Mouse (Mus musculus) midbrain, embryonic 15.5 days (tissue): ENCODE data around the gene Stkld1. TPM values are rescaled to one million over a fixed set of nuclear protein-coding genes. Genes with fewer than 3 reads are reported as not detected.

Experiments used
- ATAC-seq: fragments of 200-750 bp; cut with Nextera tagmentation; replicated peaks from 2 replicates; pipeline ENCODE4 v1.8.0; 2017; ENCODE audit warnings: moderate TSS enrichment
- H3K27ac ChIP-seq: fragments of 300-500 bp; sonication (generic); 2 replicates; pipeline ENCODE4 v1.5.1; 2015; ENCODE audit warnings: mild to moderate bottlenecking, inconsistent platforms
- H3K27me3 ChIP-seq: fragments of 300-500 bp; sonication (generic); replicated peaks from 2 replicates; pipeline ENCODE4 v1.6.1; 2015; ENCODE audit warnings: inconsistent platforms
- H3K36me3 ChIP-seq: fragments of 300-500 bp; sonication (generic); replicated peaks from 2 replicates; pipeline ENCODE4 v1.6.1; 2015; ENCODE audit warnings: inconsistent platforms
- H3K4me1 ChIP-seq: fragments of 300-500 bp; sonication (generic); 2 replicates; pipeline ENCODE4 v1.6.1; 2015; ENCODE audit warnings: inconsistent platforms
- H3K4me2 ChIP-seq: fragments of 300-500 bp; sonication (generic); 2 replicates; pipeline ENCODE4 v1.6.1; 2015; ENCODE audit warnings: inconsistent platforms, mild to moderate bottlenecking, moderate library complexity
- H3K4me3 ChIP-seq: fragments of 300-500 bp; sonication (generic); 2 replicates; pipeline ENCODE4 v1.5.1; 2015; ENCODE audit warnings: mild to moderate bottlenecking, inconsistent platforms
- H3K9ac ChIP-seq: fragments of 300-500 bp; sonication (generic); 2 replicates; pipeline ENCODE4 v1.6.1; 2015; ENCODE audit warnings: mild to moderate bottlenecking, inconsistent platforms
- H3K9me3 ChIP-seq: fragments of 300-500 bp; sonication (generic); 2 replicates; pipeline ENCODE4 v1.6.1; 2016; ENCODE audit warnings: inconsistent platforms
- WGBS: fragments of 180-500 bp; shearing (Covaris S2); methylation state at CpG from one replicate; pipeline ENCODE4 v1.1.7; 2015; ENCODE audit warnings: mixed read lengths; 5-methylcytosine and 5-hydroxymethylcytosine counted together
- polyA plus RNA-seq: library from polyadenylated mRNA; unstranded; fragments of >200 nt; fragmentation: Nextera tagmentation; extraction: Ambion mirVana; gene quantifications from 2 replicates; pipeline ENCODE4 v1.2.1, GENCODE M21; 2015

Stkld1 gene
- polyA plus RNA-seq, 1 experiment from 2014 or later, result 0.54 TPM

DNA sequence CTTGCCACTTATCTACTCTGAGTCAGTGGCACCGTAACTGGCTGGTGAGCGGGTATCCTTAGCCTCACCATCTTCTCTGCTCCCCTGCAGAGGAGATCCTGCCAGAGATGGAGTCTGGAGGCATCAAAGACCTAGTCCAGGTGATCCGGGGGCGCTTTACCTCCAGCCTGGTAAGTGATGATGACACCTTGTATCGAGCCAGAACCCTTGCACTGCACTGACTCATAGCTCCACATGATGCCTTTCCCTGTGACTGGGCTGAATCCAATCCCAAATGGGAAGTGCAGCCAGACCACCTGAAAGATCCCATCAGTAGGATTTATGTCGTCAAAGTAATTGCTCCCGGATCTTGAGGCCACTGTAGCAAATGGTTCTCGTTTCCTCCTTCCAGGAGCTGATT is 19.0 kb downstream of the Stkld1 start:
- Histone ChIP-seq H3K4me1 (no peaks in the 10 kb centered on the region), H3K27me3 (no peaks in the 10 kb centered on the region), H3K36me3 (peaks cover 52% of the 10 kb centered on the region), H3K4me2 (no peak overlapping the region), H3K4me3 (no peak overlapping the region), H3K27ac (no peak overlapping the region), H3K9me3 (no peaks in the 10 kb centered on the region), H3K9ac (no peak overlapping the region)
- no peak for ATAC-seq
- 94% methylated on average over 8 of the region's 8 CpGs for WGBS

DNA sequence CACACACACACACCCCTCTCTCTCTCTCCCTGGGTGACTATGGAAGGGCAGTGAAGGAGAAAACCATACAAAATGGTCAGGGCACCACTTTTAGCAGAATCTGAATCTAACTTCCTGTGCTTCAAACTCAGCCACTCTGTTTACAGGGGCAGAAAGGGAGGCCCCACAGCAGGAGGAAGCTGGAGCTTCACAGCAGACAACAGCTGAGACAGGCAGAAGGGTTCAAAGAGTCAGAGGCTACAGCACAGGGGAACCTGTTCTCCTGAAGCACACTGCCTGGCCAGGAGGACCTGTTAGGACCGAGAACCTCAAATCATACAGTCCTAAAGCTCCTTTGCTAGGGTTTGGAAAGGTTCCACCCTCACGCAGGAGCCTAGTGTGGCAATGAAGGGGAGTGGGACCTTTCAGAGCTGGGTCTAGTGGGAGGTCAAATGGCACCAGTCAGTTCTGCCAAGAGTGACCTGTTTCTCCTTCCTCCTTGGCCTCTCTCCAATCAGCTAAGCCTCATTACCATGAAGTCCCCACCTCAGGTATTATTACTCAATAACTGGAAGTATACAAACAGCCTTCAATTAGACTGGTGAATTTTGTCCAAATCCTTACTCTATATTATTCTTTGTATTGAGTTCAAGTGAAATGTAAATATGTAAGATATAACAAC is 21.0 kb downstream of the Stkld1 start:
- Histone ChIP-seq H3K9ac (no peak overlapping the region), H3K27me3 (no peaks in the 10 kb centered on the region), H3K9me3 (no peaks in the 10 kb centered on the region), H3K36me3 (peaks cover 56% of the 10 kb centered on the region), H3K4me2 (no peak overlapping the region), H3K4me3 (no peak overlapping the region), H3K4me1 (no peaks in the 10 kb centered on the region), H3K27ac (no peak overlapping the region)
- ATAC-seq, result no peak
- 93% methylated on average over 2 of the region's 2 CpGs for WGBS

DNA sequence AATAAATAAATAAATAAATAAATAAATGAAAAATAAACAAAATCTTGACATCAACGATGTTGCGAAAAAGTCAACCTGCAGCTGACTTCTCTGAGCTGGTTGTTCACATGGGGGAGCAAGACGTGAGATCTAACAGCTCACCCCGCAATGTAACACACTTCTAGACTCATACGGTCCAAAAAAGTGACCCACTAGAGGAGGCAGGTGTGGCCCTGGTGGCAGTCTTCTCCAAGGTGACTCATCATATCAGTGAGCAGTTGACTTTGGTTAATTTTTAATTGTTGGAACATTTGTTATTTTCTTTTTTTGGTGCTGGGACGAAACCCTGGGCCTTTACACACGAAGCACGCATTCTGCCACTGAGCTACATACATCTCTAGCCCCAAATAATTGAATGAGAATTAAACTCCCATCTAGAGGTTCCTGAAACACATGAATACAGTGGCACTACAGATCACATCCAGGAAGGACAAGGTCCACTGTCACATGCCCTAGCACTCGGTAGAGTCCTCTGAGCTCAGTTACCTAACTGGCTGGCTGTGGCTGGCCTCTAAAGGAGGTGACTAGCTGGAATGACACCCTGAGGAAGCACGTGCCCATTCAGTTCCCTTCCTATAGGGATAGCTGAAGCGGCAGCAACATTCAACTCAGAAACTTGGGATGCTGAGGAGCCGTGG is 23.1 kb downstream of the Stkld1 start:
- Histone ChIP-seq H3K4me1 (peaks cover 17% of the 10 kb centered on the region), H3K9ac (no peak overlapping the region), H3K27ac (no peak overlapping the region), H3K9me3 (no peaks in the 10 kb centered on the region), H3K4me3 (no peak overlapping the region), H3K27me3 (no peaks in the 10 kb centered on the region), H3K4me2 (no peak overlapping the region), H3K36me3 (peaks cover 58% of the 10 kb centered on the region)
- ATAC-seq, result no peak
- 94% methylated on average over 12 of the region's 12 CpGs for WGBS

DNA sequence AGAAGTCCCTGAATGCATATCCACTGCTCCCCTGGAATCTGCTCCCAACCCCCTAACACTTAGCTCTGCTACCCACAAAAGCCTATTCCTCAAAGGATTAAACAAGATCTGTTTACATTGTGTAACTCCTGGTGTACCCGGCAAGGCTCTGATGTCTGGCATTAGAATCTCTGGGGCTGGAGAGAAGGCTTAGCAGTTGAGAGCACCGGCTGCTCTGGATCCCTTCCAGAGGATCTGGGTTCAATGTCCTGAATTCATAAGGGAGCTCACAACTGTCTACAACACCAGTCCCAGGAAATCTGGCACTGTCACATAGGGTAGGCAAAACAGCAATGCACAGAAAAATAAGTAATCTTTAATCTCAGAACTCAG is 23.6 kb downstream of the Stkld1 start:
- no peaks in the 10 kb centered on the region for H3K9me3 ChIP-seq
- no peak overlapping the region for H3K27ac ChIP-seq
- 84% methylated on average over 2 of the region's 2 CpGs for WGBS
- H3K4me3 ChIP-seq, result no peak overlapping the region
- ATAC-seq, result no peak
- H3K36me3 ChIP-seq, result peaks cover 53% of the 10 kb centered on the region
- H3K4me2 ChIP-seq, result no peak overlapping the region
- no peak overlapping the region for H3K9ac ChIP-seq
- no peaks in the 10 kb centered on the region for H3K27me3 ChIP-seq
- peaks cover 21% of the 10 kb centered on the region for H3K4me1 ChIP-seq

DNA sequence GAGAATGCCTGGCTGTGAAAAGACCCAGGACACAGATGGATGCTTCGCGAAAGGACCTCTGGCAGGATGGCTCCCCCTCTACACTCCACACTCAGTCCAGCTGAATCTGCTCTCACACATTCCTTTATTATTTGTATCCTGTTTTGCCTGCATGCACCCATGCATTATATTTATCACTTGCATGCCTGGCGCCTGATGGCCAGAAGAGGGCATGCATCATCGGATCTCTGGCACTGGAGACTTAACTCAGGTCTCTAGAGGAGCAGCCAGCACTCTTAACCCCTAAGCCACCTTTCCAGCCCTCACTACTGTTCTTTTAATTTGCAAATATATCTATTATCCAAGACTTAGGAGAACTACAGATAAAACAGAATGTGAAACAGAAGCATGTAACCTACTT is 26.9 kb downstream of the Stkld1 start:
- Histone ChIP-seq H3K36me3 (peaks cover 23% of the 10 kb centered on the region), H3K4me1 (peaks cover 38% of the 10 kb centered on the region), H3K9ac (no peak overlapping the region), H3K9me3 (no peaks in the 10 kb centered on the region), H3K27ac (no peak overlapping the region), H3K27me3 (no peaks in the 10 kb centered on the region), H3K4me2 (no peak overlapping the region), H3K4me3 (no peak overlapping the region)
- WGBS, result 79% methylated on average over 4 of the region's 4 CpGs
- ATAC-seq, result no peak

DNA sequence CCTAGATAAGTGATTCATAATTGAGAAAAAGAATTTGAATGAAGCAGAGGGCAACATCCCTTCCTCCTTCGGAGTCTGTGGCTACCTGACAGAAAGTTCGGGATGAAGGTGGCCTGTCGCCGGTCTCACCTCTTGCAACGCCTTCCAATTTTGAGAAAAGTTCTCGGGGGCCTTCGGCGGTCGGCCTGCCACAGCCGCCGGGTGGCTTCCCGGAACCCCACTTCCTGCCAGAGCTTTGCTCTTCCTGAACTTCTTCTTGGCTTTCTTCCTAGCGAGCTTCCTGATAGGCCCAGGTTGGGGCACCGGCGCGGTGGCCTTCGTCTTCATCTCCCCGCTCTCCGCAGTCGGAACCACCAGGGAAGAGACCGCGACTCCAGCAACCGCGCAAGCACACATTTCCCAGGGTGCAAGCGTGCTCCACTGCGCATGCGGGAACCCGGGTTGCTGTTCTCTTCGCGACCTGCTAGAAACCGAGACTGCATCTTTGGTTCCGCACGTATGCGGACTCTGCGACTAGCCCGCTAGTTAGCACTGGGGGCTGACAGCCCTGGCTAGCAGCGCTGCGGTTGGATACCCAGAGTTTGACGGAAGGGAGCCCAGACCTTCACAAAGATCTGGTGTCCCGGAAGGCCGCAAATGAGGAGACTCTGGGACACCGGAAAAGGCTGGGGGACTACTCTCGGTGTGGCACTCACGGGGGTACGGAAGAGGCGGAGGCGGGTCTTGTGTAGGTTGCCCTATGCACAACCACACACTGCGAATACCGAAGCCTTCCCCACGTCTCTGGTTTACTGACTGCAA is 30.3 kb downstream of the Stkld1 start, which contains the start of gene Rexo4:
TSS of gene Rexo4 (minus strand) at position 464 of the 801 bp plus-strand sequence.
- no peaks in the 10 kb centered on the region for H3K27me3 ChIP-seq
- H3K36me3 ChIP-seq, result peaks cover 5% of the 10 kb centered on the region
- peak; percentile 98 for ATAC-seq
- H3K4me3 ChIP-seq, result peak within 1 kb of the TSS; percentile 90
- no peaks in the 10 kb centered on the region for H3K9me3 ChIP-seq
- H3K9ac ChIP-seq, result peak within 1 kb of the TSS; percentile 92
- H3K27ac ChIP-seq, result peak within 1 kb of the TSS; percentile 99
- WGBS, result under 1% methylated on average over 50 of the region's 50 CpGs
- H3K4me1 ChIP-seq, result peaks cover 38% of the 10 kb centered on the region
- peak within 1 kb of the TSS; percentile 68 for H3K4me2 ChIP-seq

DNA sequence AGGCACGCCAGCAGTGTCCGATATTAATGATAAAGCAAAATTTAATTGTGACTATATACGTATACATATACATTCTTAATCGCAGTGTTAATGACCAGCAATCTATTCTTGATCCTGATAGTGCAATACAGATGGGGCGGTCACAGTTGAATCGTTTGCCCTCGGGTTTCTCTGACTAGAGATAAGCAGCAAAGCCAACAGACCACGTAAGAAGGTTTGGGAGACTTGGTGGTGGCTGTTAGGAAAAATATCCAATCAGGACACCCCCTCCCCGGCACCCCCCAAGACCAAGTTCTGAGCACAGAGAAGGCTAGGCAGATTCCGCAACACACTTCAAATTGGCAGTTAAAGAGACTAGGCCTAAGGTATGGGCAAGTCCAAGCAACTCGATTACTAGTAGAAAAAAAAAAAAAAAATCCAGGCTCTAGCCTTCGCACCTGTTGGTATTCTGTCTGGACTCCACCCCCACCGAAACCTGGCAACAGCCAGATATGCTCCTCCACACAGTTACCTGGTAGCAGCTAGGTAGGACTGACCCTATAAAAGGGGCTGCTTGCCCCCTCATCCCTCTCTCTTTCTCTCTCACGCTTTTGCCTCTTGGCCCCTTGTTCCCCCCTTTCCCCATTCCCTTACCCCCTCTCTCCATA is 31.0 kb downstream of the Stkld1 start:
- peaks cover 3% of the 10 kb centered on the region for H3K36me3 ChIP-seq
- 16% methylated on average over 14 of the region's 14 CpGs for WGBS
- H3K4me3 ChIP-seq, result peak overlapping the region; percentile 90
- peak overlapping the region; percentile 99 for H3K27ac ChIP-seq
- ATAC-seq, result peak; percentile 4
- H3K9me3 ChIP-seq, result no peaks in the 10 kb centered on the region
- H3K27me3 ChIP-seq, result no peaks in the 10 kb centered on the region
- H3K9ac ChIP-seq, result peak overlapping the region; percentile 92
- peak overlapping the region; percentile 68 for H3K4me2 ChIP-seq
- H3K4me1 ChIP-seq, result peaks cover 38% of the 10 kb centered on the region

DNA sequence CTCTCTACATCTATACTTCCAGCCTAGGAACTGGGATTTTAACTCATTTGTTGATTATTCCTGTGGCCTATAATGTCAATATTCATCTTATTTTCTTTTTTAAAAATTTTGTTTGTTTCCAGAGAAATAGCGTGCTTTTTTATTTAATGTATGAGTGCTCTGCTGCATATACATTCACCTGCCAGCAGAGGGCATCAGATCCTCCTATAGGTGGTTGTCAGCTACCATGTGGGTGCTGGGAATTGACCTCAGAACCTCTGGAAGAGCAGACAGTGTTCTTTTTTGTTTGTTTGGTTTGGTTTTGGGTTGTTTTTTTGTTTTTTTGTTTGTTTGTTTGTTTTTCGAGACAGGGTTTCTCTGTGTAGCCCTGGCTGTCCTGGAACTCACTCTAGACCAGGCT is 33.4 kb downstream of the Stkld1 start:
- H3K27me3 ChIP-seq, result no peaks in the 10 kb centered on the region
- H3K27ac ChIP-seq, result no peak overlapping the region
- 80% methylated on average over 2 of the region's 2 CpGs for WGBS
- no peaks in the 10 kb centered on the region for H3K36me3 ChIP-seq
- ATAC-seq, result no peak
- no peaks in the 10 kb centered on the region for H3K9me3 ChIP-seq
- no peak overlapping the region for H3K9ac ChIP-seq
- no peak overlapping the region for H3K4me3 ChIP-seq
- peaks cover 19% of the 10 kb centered on the region for H3K4me1 ChIP-seq
- H3K4me2 ChIP-seq, result no peak overlapping the region

DNA sequence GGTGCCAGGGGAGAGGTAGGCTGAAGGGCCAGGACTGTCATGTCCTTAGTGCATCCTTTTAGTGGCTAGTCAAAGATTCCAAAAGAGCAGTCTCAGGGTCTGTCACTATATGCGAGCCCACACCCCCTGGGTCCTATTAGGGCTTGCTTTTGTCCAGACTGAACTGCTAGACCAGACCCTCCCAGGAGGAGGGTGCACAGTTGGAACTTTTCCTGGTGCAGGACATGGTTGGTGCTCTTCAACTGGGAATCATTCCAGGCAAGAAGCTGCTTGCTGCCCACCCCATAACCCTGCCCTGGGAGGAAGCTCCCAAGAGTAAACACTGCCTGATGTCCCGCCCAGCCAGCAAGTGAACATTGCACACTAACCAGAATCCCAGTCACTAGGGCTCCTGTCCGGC is 39.3 kb downstream of the Stkld1 start, which contains the start of gene Adamts13:
TSS of gene Adamts13 (plus strand) at position 301 of the 400 bp plus-strand sequence.
- WGBS, result 78% methylated on average over 3 of the region's 3 CpGs
- H3K4me2 ChIP-seq, result no peak within 1 kb of the TSS
- no peak within 1 kb of the TSS for H3K4me3 ChIP-seq
- no peak within 1 kb of the TSS for H3K27ac ChIP-seq
- no peak for ATAC-seq
- no peaks in the 10 kb centered on the region for H3K27me3 ChIP-seq
- H3K9me3 ChIP-seq, result no peaks in the 10 kb centered on the region
- no peak within 1 kb of the TSS for H3K9ac ChIP-seq
- no peaks in the 10 kb centered on the region for H3K4me1 ChIP-seq
- no peaks in the 10 kb centered on the region for H3K36me3 ChIP-seq

DNA sequence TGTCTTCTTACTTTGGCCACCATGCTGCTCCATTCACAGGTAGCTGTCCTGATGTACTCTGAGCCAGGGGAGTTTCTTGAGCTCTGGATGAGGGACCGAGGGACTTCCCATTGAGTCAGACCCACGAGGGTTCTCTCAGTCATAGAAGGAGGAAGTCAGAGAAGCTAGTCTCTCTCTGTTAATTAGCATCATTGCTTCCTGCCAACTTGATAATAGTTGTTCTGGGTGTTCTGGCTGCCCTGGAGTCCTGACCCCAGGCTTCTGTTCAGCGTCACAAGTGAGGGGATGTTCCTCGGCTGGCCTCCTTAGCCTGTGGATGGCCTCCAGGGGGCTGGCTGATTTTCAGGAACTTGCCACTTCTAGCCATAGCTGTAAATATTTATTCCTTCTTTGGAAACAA is 40.1 kb downstream of the Stkld1 start:
- H3K4me3 ChIP-seq, result no peak overlapping the region
- no peaks in the 10 kb centered on the region for H3K36me3 ChIP-seq
- WGBS, result 68% methylated on average over 4 of the region's 4 CpGs
- no peaks in the 10 kb centered on the region for H3K27me3 ChIP-seq
- no peaks in the 10 kb centered on the region for H3K9me3 ChIP-seq
- no peak overlapping the region for H3K4me2 ChIP-seq
- no peak for ATAC-seq
- H3K27ac ChIP-seq, result no peak overlapping the region
- H3K9ac ChIP-seq, result no peak overlapping the region
- no peaks in the 10 kb centered on the region for H3K4me1 ChIP-seq

DNA sequence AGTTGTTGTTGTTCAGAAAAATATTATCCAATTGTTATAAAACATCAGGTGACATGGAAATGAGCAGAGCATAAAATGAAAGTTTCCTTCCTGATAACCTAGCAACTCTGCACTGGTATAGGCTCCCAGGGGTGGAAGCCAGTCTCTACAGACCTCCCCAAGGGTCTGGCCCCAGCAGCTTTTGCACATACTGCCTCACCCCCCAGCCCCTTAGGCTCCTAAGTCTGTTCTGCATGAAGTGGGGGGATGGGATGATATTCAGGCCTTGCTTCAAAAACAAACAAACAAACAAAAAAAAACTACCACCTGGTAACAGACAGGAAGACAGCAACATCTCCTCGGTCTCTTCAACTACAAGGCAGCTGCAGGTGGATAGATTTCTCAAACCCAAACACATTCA is 46.5 kb downstream of the Stkld1 start:
- Histone ChIP-seq H3K4me3 (no peak overlapping the region), H3K4me2 (no peak overlapping the region), H3K27ac (no peak overlapping the region), H3K9me3 (no peaks in the 10 kb centered on the region), H3K27me3 (0 out of 2 replicates have a peak, but pooled peaks cover 3% of the 10 kb centered on the region), H3K36me3 (no peaks in the 10 kb centered on the region), H3K4me1 (no peaks in the 10 kb centered on the region), H3K9ac (no peak overlapping the region)
- ATAC-seq, result no peak
- 70% methylated on average over 1 of the region's 1 CpGs for WGBS

DNA sequence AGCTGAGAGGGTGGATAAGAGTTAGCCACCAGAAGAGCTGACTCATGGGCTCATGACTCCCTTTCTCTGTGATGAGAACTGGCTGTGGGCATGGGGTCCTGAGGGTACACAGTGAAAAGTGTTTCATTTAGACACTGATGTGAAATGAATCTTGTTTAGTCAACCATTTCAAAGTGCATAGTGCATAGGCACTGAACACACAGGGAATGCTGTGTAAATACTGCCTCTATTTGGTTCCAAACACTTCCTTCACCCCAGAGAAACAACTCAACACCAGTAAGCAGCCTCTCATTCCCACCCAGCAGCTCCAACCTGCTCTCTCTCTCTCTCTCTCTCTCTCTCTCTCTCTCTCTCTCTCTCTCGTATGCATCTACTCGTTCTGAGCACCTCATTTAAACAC is 50.3 kb downstream of the Stkld1 start:
- Histone ChIP-seq H3K9ac (no peak overlapping the region), H3K9me3 (no peaks in the 10 kb centered on the region), H3K36me3 (no peaks in the 10 kb centered on the region), H3K4me3 (no peak overlapping the region), H3K27ac (no peak overlapping the region), H3K27me3 (0 out of 2 replicates have a peak, but pooled peaks cover 3% of the 10 kb centered on the region), H3K4me2 (no peak overlapping the region), H3K4me1 (no peaks in the 10 kb centered on the region)
- ATAC-seq, result no peak
- WGBS, result 69% methylated on average over 2 of the region's 2 CpGs
